Mouse (Mus musculus) kidney, postnatal 25 days (tissue): ENCODE data around the gene Dock4.

Experiments used
- DNase-seq, 2 experiments: peaks; one replicate each; pipeline ENCODE4 v3.0.0; 2021; ENCODE audit warnings: mixed read lengths in 2 of 2

The Dock4 gene

DNA sequence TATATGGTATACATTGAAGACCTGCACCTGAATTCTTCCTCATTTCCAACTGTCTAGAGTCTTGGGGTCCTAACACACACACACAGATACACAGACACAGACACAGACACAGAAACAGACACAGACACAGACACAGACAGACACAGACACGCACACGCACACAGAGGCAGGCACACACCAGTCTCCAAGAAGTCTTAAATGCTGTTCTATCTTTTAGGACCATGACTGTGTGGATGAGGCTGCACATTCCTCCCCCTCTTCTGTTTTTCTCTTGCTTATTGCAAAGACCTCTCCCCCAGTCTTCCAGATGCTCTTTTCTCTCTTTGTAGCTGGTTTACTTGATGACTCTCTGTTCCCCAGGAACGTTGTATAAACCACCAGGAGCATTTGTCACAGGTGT, 443.8 kb downstream of the Dock4 start:
- DNase-seq = no peak

DNA sequence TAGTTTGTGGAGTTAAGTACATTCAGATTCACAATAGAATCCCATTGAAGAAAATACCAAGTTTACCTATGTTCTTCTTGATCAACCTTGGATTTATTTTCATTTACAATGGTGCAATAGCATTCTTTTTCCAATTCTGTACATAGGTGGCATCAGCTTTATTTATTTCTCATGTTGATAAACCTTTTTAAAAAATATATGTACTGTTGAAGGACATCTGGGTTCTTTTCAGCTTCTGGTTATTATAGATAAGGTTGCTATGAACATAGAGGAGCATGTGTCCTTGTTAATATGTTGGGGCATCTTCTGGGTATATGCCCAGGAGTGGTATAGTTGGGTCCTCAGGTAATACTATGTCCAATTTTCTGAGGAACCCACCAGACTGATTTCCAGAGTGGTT, 445.4 kb downstream of the Dock4 start:
- no peak for DNase-seq

DNA sequence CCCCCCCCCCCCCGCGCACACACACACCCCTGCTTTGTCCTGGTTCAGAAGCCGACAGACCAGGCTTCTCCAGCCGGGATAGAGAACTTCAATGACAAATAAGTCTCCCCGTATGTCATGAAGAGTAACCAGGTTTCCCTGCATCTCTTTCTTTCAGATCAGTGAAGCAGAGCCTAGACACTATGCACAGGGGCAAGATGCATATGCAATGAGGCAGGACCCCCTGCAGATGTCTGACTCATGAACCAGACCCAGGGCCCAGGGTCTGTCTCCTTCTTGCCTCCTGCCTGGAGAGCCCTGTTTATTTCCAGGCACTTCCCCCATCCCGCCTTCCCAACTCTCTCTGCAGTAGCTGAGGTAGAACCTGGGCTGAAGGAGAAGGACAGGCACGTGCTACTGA, 448.0 kb downstream of the Dock4 start:
- no peak for DNase-seq

DNA sequence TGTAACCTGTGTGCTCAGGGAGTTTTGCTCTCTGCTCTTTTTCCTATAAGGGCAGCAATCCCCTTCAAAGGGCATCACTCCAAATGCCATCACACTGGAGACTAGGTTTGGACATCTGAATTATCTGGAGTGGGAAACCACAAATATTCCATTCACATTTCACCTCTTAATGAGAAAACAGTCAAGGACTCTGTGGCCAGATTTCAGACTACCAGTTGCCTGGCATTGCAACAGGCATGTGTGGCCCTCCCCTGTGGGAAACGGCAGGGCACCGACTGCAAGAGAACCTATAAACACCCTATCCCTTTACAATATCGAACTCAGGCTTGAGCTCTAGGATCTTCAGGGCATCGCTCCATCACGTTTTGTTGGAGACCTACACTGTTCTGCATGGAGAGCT, 448.9 kb downstream of the Dock4 start:
- no peak for DNase-seq
